Mouse (Mus musculus) kidney, postnatal 0 days (tissue): ENCODE measurements around the gene Ache. TPM values are rescaled to one million over a fixed set of nuclear protein-coding genes. Genes with fewer than 3 reads are reported as not detected.

Experiments
- ATAC-seq: fragments of 200-750 bp; cut with Nextera tagmentation; replicated peaks from 2 replicates; pipeline ENCODE4 v1.8.0; 2017; ENCODE audit warnings: low read depth, moderate number of reproducible peaks, moderate TSS enrichment, moderate library complexity; ENCODE audit not compliant: low FRiP score
- DNase-seq: peaks from one replicate; pipeline ENCODE4 v3.0.0-alpha.2; 2016; ENCODE audit warnings: low spot score
- H3K27ac ChIP-seq: fragments of 300-500 bp; sonication (generic); 2 replicates; pipeline ENCODE4 v1.5.1; 2014; ENCODE audit warnings: mild to moderate bottlenecking
- H3K27me3 ChIP-seq: fragments of 300-500 bp; sonication (generic); 2 replicates; pipeline ENCODE4 v1.6.1; 2014; ENCODE audit warnings: low read length, mixed read lengths; ENCODE audit not compliant: insufficient read depth
- H3K36me3 ChIP-seq: fragments of 300-500 bp; sonication (generic); 2 replicates; pipeline ENCODE4 v1.6.1; 2014; ENCODE audit warnings: low read length, mixed read lengths; ENCODE audit not compliant: insufficient read depth
- H3K4me1 ChIP-seq: fragments of 300-500 bp; sonication (generic); replicated peaks from 2 replicates; pipeline ENCODE4 v1.6.1; 2014; ENCODE audit warnings: antibody characterized with exemption, low read length, mixed read lengths; ENCODE audit not compliant: insufficient read depth
- H3K4me2 ChIP-seq: fragments of 300-500 bp; sonication (generic); 2 replicates; pipeline ENCODE4 v1.6.1; 2014; ENCODE audit warnings: mild to moderate bottlenecking, low read length, moderate library complexity, mixed read lengths
- H3K4me3 ChIP-seq: fragments of 300-500 bp; sonication (generic); replicated peaks from 2 replicates; pipeline ENCODE4 v1.5.1; 2014; ENCODE audit warnings: low read depth, low read length
- H3K9ac ChIP-seq: fragments of 300-500 bp; sonication (generic); 2 replicates; pipeline ENCODE4 v1.6.1; 2014; ENCODE audit warnings: low read depth, low read length
- H3K9me3 ChIP-seq: fragments of 300-500 bp; sonication (generic); replicated peaks from 2 replicates; pipeline ENCODE4 v1.6.1; 2016; ENCODE audit warnings: low read length, inconsistent platforms, mixed read lengths
- CTCF ChIP-seq: IDR thresholded peaks from 2 replicates; pipeline ENCODE4 v1.5.1; 2016; ENCODE audit warnings: antibody characterized with exemption, low read depth, mild to moderate bottlenecking, moderate library complexity
- WGBS: fragments of 180-500 bp; shearing (Covaris S2); extraction: QIAGEN DNeasy Blood & Tissue Kit; methylation state at CpG from one replicate; pipeline ENCODE4 v1.1.7; 2014; 5-methylcytosine and 5-hydroxymethylcytosine counted together
- polyA plus RNA-seq: library from polyadenylated mRNA; unstranded; fragments of >200 nt; fragmentation: Nextera tagmentation; extraction: Ambion mirVana; gene quantifications from 2 replicates; pipeline ENCODE4 v1.2.1, GENCODE M21; 2015

The Ache gene
- polyA plus RNA-seq, 1 experiment from 2014 or later = 6.5 TPM

- H3K4me3 ChIP-seq = no peak overlapping the region
- H3K4me2 ChIP-seq = no peak overlapping the region
- no peak for ATAC-seq
- no peak overlapping the region for H3K27ac ChIP-seq
- WGBS = 23% methylated on average over 15 of the region's 15 CpGs
- TF ChIP-seq CTCF = peak; percentile 76
- H3K9ac ChIP-seq = no peak overlapping the region
- peaks cover 25% of the 10 kb centered on the region; the same call in 1 of the 2 replicates for H3K27me3 ChIP-seq
- peaks cover 6% of the 10 kb centered on the region; the same call in 1 of the 2 replicates for H3K36me3 ChIP-seq
- H3K4me1 ChIP-seq = peaks cover 29% of the 10 kb centered on the region
- H3K9me3 ChIP-seq = no peaks in the 10 kb centered on the region
- DNase-seq = no peak
Measured at GRCm38 (mm10) chr5:137290677-137291076, 3.4 kb downstream of the Ache start.

- Histone ChIP-seq H3K4me2 (no peak overlapping the region), H3K36me3 (peaks cover 14% of the 10 kb centered on the region), H3K27ac (no peak overlapping the region), H3K9ac (no peak overlapping the region), H3K4me3 (no peak overlapping the region), H3K27me3 (peaks cover 25% of the 10 kb centered on the region; the same call in 1 of the 2 replicates), H3K4me1 (peaks cover 29% of the 10 kb centered on the region), H3K9me3 (no peaks in the 10 kb centered on the region)
- DNase-seq (no peak), ATAC-seq (no peak)
- no peak for TF ChIP-seq CTCF
- 79% methylated on average over 15 of the region's 15 CpGs for WGBS
Measured at GRCm38 (mm10) chr5:137291381-137291926, 4.1 kb downstream of the Ache start.

DNA sequence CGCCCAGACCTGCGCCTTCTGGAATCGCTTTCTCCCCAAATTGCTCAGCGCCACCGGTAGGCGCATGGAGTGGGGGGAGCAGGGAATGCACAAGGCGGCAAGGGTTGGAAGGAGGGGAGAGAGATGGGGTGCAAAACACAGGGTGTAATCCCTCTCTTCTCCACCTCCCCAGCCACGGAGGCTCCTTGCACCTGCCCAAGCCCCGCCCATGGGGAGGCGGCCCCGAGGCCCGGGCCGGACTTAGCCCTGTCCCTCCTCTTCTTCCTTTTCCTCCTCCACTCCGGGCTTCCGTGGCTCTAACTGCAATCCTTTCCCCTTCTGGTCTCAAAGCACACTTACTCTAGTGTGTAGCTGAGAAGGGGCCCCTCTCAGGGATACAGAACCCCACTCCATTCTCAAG lies 6.0 kb downstream of the Ache start:
- ATAC-seq = peak; percentile 47
- H3K4me2 ChIP-seq = peak overlapping the region; percentile 93
- peak overlapping the region; percentile 70 for H3K9ac ChIP-seq
- H3K9me3 ChIP-seq = no peaks in the 10 kb centered on the region
- H3K27me3 ChIP-seq = 0 out of 2 replicates have a peak, but pooled peaks cover 14% of the 10 kb centered on the region
- 0% methylated on average over 15 of the region's 15 CpGs for WGBS
- peak overlapping the region; percentile 96 for H3K27ac ChIP-seq
- peak; percentile 78 for DNase-seq
- peaks cover 32% of the 10 kb centered on the region for H3K36me3 ChIP-seq
- TF ChIP-seq CTCF = 0 out of 2 replicates have a peak, but pooled peaks have one; percentile 11
- peak overlapping the region; percentile 48 for H3K4me3 ChIP-seq
- H3K4me1 ChIP-seq = peaks cover 15% of the 10 kb centered on the region

GRCm38 (mm10) chr5:137293839-137294743 lies 6.8 kb downstream of the Ache start, which contains the start of gene Ufsp1:
Gene Ufsp1 (plus strand): TSS chr5:137294629.
- Histone ChIP-seq H3K9ac (peak within 1 kb of the TSS; percentile 76), H3K4me1 (peaks cover 8% of the 10 kb centered on the region), H3K4me3 (peak within 1 kb of the TSS; percentile 48), H3K27me3 (0 out of 2 replicates have a peak, but pooled peaks cover 12% of the 10 kb centered on the region), H3K9me3 (no peaks in the 10 kb centered on the region), H3K36me3 (peaks cover 40% of the 10 kb centered on the region), H3K27ac (peak within 1 kb of the TSS; percentile 96), H3K4me2 (peak within 1 kb of the TSS; percentile 93)
- WGBS = under 1% methylated on average over 52 of the region's 52 CpGs
- DNase-seq (peak; percentile 98), ATAC-seq (peak; percentile 92)
- peak; percentile 28; the same call in 1 of the 2 replicates for TF ChIP-seq CTCF

DNA sequence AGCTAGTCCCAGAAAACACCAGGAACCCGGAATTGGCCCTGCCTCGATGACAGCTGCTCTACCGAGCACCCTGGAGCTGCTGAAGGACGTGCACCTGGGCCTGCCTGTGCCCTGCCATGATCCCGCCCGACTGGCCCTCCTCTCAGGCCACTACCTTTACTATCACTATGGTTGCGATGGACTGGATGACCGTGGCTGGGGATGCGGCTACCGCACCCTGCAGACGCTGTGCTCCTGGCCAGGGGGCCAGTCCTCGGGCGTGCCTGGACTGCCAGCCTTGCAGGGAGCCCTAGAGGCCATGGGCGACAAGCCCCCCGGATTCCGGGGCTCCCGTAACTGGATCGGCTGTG lies 7.4 kb downstream of the Ache start:
- DNase-seq (no peak), ATAC-seq (peak; percentile 45; the same call in 1 of the 2 replicates)
- Histone ChIP-seq H3K4me2 (peak overlapping the region; percentile 93), H3K27ac (peak overlapping the region; percentile 96), H3K36me3 (peaks cover 47% of the 10 kb centered on the region), H3K9ac (peak overlapping the region; percentile 76), H3K9me3 (no peaks in the 10 kb centered on the region), H3K4me3 (peak overlapping the region; percentile 48), H3K27me3 (0 out of 2 replicates have a peak, but pooled peaks cover 6% of the 10 kb centered on the region), H3K4me1 (peaks cover 6% of the 10 kb centered on the region)
- WGBS = 9% methylated on average over 18 of the region's 18 CpGs
- TF ChIP-seq CTCF = no peak

GRCm38 (mm10) chr5:137295296-137295695 lies 8.0 kb downstream of the Ache start:
- Histone ChIP-seq H3K27ac (peak overlapping the region; percentile 96; the same call in 1 of the 2 replicates), H3K9ac (peak overlapping the region; percentile 76), H3K4me1 (peaks cover 6% of the 10 kb centered on the region), H3K27me3 (0 out of 2 replicates have a peak, but pooled peaks cover under 1% of the 10 kb centered on the region), H3K4me3 (peak overlapping the region; percentile 48; the same call in 1 of the 2 replicates), H3K4me2 (peak overlapping the region; percentile 93), H3K36me3 (peaks cover 52% of the 10 kb centered on the region), H3K9me3 (no peaks in the 10 kb centered on the region)
- ATAC-seq (no peak), DNase-seq (no peak)
- no peak for TF ChIP-seq CTCF
- WGBS = 76% methylated on average over 9 of the region's 9 CpGs
